19 mouse cellular contexts compared by ENCODE assay signal in the genomic region with DNA sequence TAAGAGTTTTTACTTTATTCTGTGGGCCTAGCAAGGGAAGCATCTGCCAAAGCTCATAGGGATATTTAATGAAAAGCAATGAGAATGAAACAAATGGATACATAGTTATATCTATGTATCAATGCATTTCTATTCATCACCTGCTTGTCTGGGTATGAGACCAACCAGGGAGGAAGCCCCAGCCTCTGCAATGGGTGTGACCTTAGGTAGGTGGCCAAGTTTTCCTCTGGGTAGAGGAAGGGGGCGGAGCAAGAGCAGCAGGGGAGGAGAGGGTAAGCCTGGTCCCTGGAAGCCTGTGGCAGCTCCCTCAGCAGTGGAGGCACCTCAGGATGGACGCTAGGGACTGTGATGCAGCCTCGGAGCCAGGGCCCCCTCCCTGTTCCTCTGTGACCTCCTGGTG. TPM values are rescaled to one million over a fixed set of nuclear protein-coding genes. Genes with fewer than 3 reads are reported as not detected.
ATAC-seq lines count a peak whose summit lies in the region.
"Had no signal": no experiment of that assay in that cellular context is flagged by ENCODE, and none has a peak within 500 bp of the region (broad histone marks: within the 10 kb centered on the region; RNA-seq: fewer than 3 reads in every experiment).

TSS of gene Abhd12b (plus strand) at position 301 of the 400 bp plus-strand sequence.

- peaks cover 12% of the 10 kb centered on the region for H3K4me1 ChIP-seq in megakaryocyte, embryonic 14.5 days

- H3K4me3 ChIP-seq in megakaryocyte, embryonic 14.5 days (replicated peaks) = peak within 1 kb of the TSS; percentile 28

- no peaks in the 10 kb centered on the region for H3K9me3 ChIP-seq in megakaryocyte, embryonic 14.5 days
- H3K9me3 ChIP-seq: G1E had no signal

- ATAC-seq in megakaryocyte, adult 5-6 weeks (ENCODE audit: poor library complexity, severe bottlenecking) = no peak
- ATAC-seq: activated CD4-positive, CD25-positive, alpha-beta regulatory T cell, adult 4 months; CD4-positive, CD25-positive, alpha-beta regulatory T cell, adult 4 months; Patski had no signal

- H3K27me3 ChIP-seq in megakaryocyte, embryonic 14.5 days (replicated peaks) = peaks cover 29% of the 10 kb centered on the region
- H3K27me3 ChIP-seq: Patski had no signal

- H3K36me3 ChIP-seq in megakaryocyte, embryonic 14.5 days (replicated peaks; ENCODE audit: low read length) = no peaks in the 10 kb centered on the region
- H3K36me3 ChIP-seq: G1E had no signal

RNA-seq across cellular contexts. Expression of gene Abhd12b, which starts in this region (rescaled TPM):
- polyA plus RNA-seq in megakaryocyte, embryonic 14.5 days (2012; ENCODE audit: insufficient read depth, low replicate concordance) = not detected in 2 replicates
- total RNA-seq in megakaryocyte, adult 5-6 weeks (2015) = not detected in 2 replicates
- not detected in 2 replicates for total RNA-seq in megakaryocyte, adult 5-6 weeks (2017)
- total RNA-seq: adrenal gland, adult 18-20 months; adrenal gland, adult 2 months; adrenal gland, adult 8-10 months; adrenal gland, postnatal 10 days; adrenal gland, postnatal 14 days; adrenal gland, postnatal 25 days; adrenal gland, postnatal 36 days; adrenal gland, postnatal 4 days; CH12.LX; ES-E14; MEL had no signal
- polyA plus RNA-seq: adrenal gland, adult 2 months; C2C12; cerebellum, adult 2 months; G1E; Patski had no signal
